Mouse (Mus musculus) spleen, adult 2 months (tissue): ENCODE measurements around the gene Elmod3. TPM values are rescaled to one million over a fixed set of nuclear protein-coding genes. Genes with fewer than 3 reads are reported as not detected.

Experiments used
- DNase-seq, 2 experiments: peaks; one replicate each; pipeline versions ENCODE4 v3.0.0 to v3.0.0-alpha.2; 2012 to 2021; ENCODE audit warnings: low spot score in 2 of 2, low read depth in 1 of 2
- H3K27ac ChIP-seq: fragments of 200-500 bp; 2 replicates; pipeline ENCODE4 v1.5.1; 2012; ENCODE audit warnings: low read length, inconsistent platforms; ENCODE audit not compliant: insufficient read depth
- H3K27me3 ChIP-seq: fragments of 200-500 bp; 2 replicates; pipeline ENCODE4 v1.6.1; 2012; ENCODE audit warnings: mild to moderate bottlenecking, moderate library complexity, low read length, inconsistent platforms; ENCODE audit not compliant: control insufficient read depth, insufficient read depth
- H3K36me3 ChIP-seq: fragments of 200-500 bp; 2 replicates; pipeline ENCODE4 v1.6.1; 2012; ENCODE audit warnings: mild to moderate bottlenecking, low read length, inconsistent platforms; ENCODE audit not compliant: control insufficient read depth, insufficient read depth
- H3K4me1 ChIP-seq: fragments of 200-500 bp; 2 replicates; pipeline ENCODE4 v1.6.1; 2011; ENCODE audit warnings: inconsistent platforms; ENCODE audit not compliant: control insufficient read depth, insufficient read depth, insufficient read length
- H3K4me3 ChIP-seq: fragments of 200-500 bp; 2 replicates; pipeline ENCODE4 v1.5.1; 2011; ENCODE audit warnings: mild to moderate bottlenecking, inconsistent platforms; ENCODE audit not compliant: insufficient read depth, insufficient read length; ENCODE audit errors: extremely low read depth
- CTCF ChIP-seq: fragments of 200-500 bp; IDR thresholded peaks from 2 replicates; pipeline ENCODE4 v1.5.1; 2011; ENCODE audit warnings: mild to moderate bottlenecking, inconsistent platforms; ENCODE audit not compliant: insufficient read depth, insufficient read length, insufficient replicate concordance; ENCODE audit errors: extremely low read depth
- POLR2A ChIP-seq: fragments of 200-500 bp; IDR thresholded peaks from 2 replicates; pipeline ENCODE4 v1.6.1; 2011; ENCODE audit warnings: low read depth, low read length, inconsistent platforms
- WGBS: fragments of 180-500 bp; shearing (Covaris S2); methylation state at CpG from one replicate; pipeline ENCODE4 v1.1.7; 2018; 5-methylcytosine and 5-hydroxymethylcytosine counted together
- polyA plus RNA-seq: library from polyadenylated mRNA; depleted of rRNA; stranded (reverse); fragments of >200 nt; gene quantifications from 2 replicates; pipeline ENCODE4 v1.2.3, GENCODE M21; 2012; rRNA removed

The Elmod3 gene
- polyA plus RNA-seq, 1 experiment: 12.2 TPM

DNA sequence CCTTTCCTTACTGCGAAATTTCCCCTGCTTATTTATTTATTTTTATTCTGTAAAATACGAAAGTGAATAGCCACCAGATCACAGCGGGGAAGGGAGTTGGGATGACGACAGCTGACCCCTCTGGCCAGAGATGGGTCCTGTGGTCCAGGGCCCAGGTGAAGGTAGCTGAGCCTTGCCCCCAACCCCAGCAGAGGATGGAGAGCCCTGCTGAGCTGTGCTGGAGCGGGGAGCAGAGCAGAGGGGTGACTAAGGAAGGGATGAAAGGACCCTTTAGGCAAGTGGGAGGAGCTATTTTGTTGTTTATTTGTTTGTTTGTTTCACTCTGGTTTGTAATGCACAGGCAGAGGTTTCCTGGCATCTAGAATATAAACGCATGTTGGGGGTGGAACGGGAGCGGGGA, 78.9 kb downstream of the Elmod3 start:
- Histone ChIP-seq H3K36me3 (no peaks in the 10 kb centered on the region), H3K27me3 (no peaks in the 10 kb centered on the region), H3K4me1 (peaks cover 8% of the 10 kb centered on the region; the same call in 1 of the 2 replicates), H3K4me3 (no peak overlapping the region), H3K27ac (no peak overlapping the region)
- TF ChIP-seq CTCF: no peak
- no peak for TF ChIP-seq POLR2A
- 81% methylated on average over 8 of the region's 8 CpGs for WGBS
- DNase-seq: no peak

DNA sequence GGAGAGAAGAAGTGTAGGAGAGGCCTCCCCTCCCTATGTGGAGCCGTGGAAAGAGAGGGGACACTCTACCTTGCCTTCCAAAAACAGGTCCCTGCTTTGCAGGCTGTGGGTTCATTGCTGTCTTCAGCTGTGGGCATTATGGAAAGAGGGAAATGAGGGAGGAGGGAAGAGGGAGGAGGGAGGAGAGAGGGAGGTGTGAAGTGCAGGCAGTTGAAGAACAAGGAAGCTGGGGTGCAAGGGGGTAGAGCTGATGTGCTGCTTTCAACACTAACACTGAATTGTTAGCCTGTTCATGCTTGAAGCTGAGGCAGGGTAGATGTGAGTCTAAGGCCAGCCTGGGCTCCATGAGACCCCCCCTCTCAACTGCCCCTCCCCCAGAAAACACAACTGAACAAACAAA, 79.4 kb downstream of the Elmod3 start:
- 85% methylated on average over 1 of the region's 1 CpGs for WGBS
- Histone ChIP-seq H3K4me1 (peaks cover 8% of the 10 kb centered on the region; the same call in 1 of the 2 replicates), H3K4me3 (no peak overlapping the region), H3K27ac (no peak overlapping the region), H3K27me3 (no peaks in the 10 kb centered on the region), H3K36me3 (no peaks in the 10 kb centered on the region)
- DNase-seq: no peak
- no peak for TF ChIP-seq POLR2A
- TF ChIP-seq CTCF: no peak

Other genes with a start within 250 kb of the Elmod3 start
- 21.7 and 24.6 TPM in 2 replicates for gene Tmem150a, start 243.0 kb downstream of the Elmod3 start, polyA plus RNA-seq
- 62.4 and 65.8 TPM in 2 replicates for gene Rnf181, start 231.5 kb downstream of the Elmod3 start, polyA plus RNA-seq
- 51.3 and 55.6 TPM in 2 replicates for gene Vamp5, start 217.9 kb downstream of the Elmod3 start, polyA plus RNA-seq
- 100 and 107 TPM in 2 replicates for gene Vamp8, start 207.7 kb downstream of the Elmod3 start, polyA plus RNA-seq
- gene Ggcx, start 184.1 kb downstream of the Elmod3 start, polyA plus RNA-seq: 7.3 and 7.6 TPM in 2 replicates
- 45.0 and 50.9 TPM in 2 replicates for gene Mat2a, start 158.9 kb downstream of the Elmod3 start, polyA plus RNA-seq
- gene Sh2d6, start 76.7 kb downstream of the Elmod3 start, polyA plus RNA-seq: 0.52 and 0.55 TPM in 2 replicates
- gene Capg, start 54.0 kb downstream of the Elmod3 start, polyA plus RNA-seq: 130 and 135 TPM in 2 replicates
- gene Retsat, start 62 bp upstream of the Elmod3 start, polyA plus RNA-seq: 5.5 and 5.9 TPM in 2 replicates
- gene Tgoln1, start 18.6 kb upstream of the Elmod3 start, polyA plus RNA-seq: 14.9 and 15.8 TPM in 2 replicates
- gene Tcf7l1, start 190.8 kb upstream of the Elmod3 start, polyA plus RNA-seq: 10.5 and 11.8 TPM in 2 replicates